Mouse (Mus musculus): ENCODE data around the gene Syp. TPM values are rescaled to one million over a fixed set of nuclear protein-coding genes. Genes with fewer than 3 reads are reported as not detected.

Gene Syp
- total RNA-seq, 2 experiments from 2014 or later, result 1.4 to 1.5 TPM

GRCm38 (mm10) chrX:7662936-7663335, 24.7 kb downstream of the Syp start:
- no peak for DNase-seq (ENCODE audit: low spot score)

GRCm38 (mm10) chrX:7664791-7665190, 26.5 kb downstream of the Syp start:
- peak; percentile 38 for DNase-seq (ENCODE audit: low spot score)

GRCm38 (mm10) chrX:7665739-7666502, 27.6 kb downstream of the Syp start:
- DNase-seq (ENCODE audit: low spot score), result no peak

GRCm38 (mm10) chrX:7670390-7670881, 32.2 kb downstream of the Syp start:
- peak; percentile 72 for DNase-seq (ENCODE audit: low spot score)

- peak; percentile 28 for DNase-seq (ENCODE audit: low spot score)
Measured at GRCm38 (mm10) chrX:7670921-7671623, 32.8 kb downstream of the Syp start, which contains the start of gene Plp2. Gene Plp2 (minus strand): TSS chrX:7671390.

- peak; percentile 34 for DNase-seq (ENCODE audit: low spot score)
Measured at GRCm38 (mm10) chrX:7672739-7673138, 34.5 kb downstream of the Syp start.

GRCm38 (mm10) chrX:7673578-7674281, 35.5 kb downstream of the Syp start:
- DNase-seq (ENCODE audit: low spot score), result no peak

GRCm38 (mm10) chrX:7674284-7675000, 36.2 kb downstream of the Syp start:
- DNase-seq (ENCODE audit: low spot score), result no peak

- DNase-seq (ENCODE audit: low spot score), result no peak
Measured at GRCm38 (mm10) chrX:7675001-7675380, 36.7 kb downstream of the Syp start.

GRCm38 (mm10) chrX:7678986-7679385, 40.7 kb downstream of the Syp start:
- DNase-seq (ENCODE audit: low spot score), result no peak

- DNase-seq (ENCODE audit: low spot score), result peak; percentile 88
Measured at GRCm38 (mm10) chrX:7679405-7680056, 41.3 kb downstream of the Syp start.

- no peak for DNase-seq (ENCODE audit: low spot score)
Measured at GRCm38 (mm10) chrX:7680057-7680412, 41.8 kb downstream of the Syp start.

- peak; percentile 46 for DNase-seq (ENCODE audit: low spot score)
Measured at GRCm38 (mm10) chrX:7680864-7681263, 42.6 kb downstream of the Syp start, which contains the start of gene Magix. Gene Magix (minus strand): TSS chrX:7681251.

- no peak for DNase-seq (ENCODE audit: low spot score)
Measured at GRCm38 (mm10) chrX:7688321-7688720, 50.0 kb downstream of the Syp start.

- no peak for DNase-seq (ENCODE audit: low spot score)
Measured at GRCm38 (mm10) chrX:7690486-7690885, 52.2 kb downstream of the Syp start.

GRCm38 (mm10) chrX:7692862-7693261, 54.6 kb downstream of the Syp start:
- peak; percentile 39 for DNase-seq (ENCODE audit: low spot score)

GRCm38 (mm10) chrX:7696520-7696919, 58.2 kb downstream of the Syp start:
- no peak for DNase-seq (ENCODE audit: low spot score)

- DNase-seq (ENCODE audit: low spot score), result peak; percentile 86
Measured at GRCm38 (mm10) chrX:7696954-7697381, 58.7 kb downstream of the Syp start, which contains the start of gene Gpkow. Gene Gpkow (plus strand): TSS chrX:7697131.

Measured in gastrocnemius, adult 18-20 months (tissue).